Mouse (Mus musculus) T-cell, adult 2 months (primary cell): ENCODE data around the gene Cd2ap.
A peak's percentile ranks its signal among the peaks of the same experiment; 100 is the strongest.

Experiments used
- DNase-seq: peaks from one replicate; pipeline ENCODE4 v3.0.0; 2022; ENCODE audit warnings: low spot score

Gene Cd2ap

DNA sequence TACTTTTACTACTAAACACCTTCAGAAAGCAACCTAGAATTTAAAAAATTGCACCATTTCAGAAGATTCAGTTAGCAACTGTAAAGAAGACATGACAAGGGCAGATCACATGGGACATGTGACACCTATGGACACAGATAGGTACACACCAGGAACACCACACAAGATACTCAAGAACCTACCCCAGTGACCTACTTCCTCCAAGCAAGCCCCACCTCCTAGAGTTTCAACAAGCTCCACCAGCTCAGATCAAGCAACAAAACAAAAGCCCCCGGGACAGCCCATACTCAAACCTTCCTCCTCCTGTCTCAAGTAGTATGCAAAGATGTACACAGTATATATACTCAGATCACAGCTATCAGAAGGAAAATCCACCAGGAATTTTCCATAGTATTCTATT is 16.1 kb downstream of the Cd2ap start:
- peak; percentile 39 for DNase-seq

DNA sequence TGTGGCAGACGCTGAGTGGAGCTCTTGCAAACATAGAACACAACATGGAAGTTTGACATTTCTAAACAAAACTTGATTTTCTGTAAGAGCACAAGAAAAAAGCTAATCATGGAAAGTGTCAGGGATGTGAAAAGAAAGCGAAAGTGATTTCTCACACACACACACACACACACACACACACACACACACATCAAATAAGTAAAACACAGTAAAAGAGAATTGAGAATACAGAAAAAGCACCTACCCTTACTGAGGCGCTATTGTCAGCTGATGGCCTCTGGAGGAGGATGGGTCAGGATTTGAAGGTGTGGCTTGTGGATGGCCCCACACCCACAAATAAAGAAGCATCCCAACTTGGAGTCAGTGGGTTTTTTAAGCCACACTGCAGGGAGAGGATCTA is 19.0 kb downstream of the Cd2ap start:
- no peak for DNase-seq

DNA sequence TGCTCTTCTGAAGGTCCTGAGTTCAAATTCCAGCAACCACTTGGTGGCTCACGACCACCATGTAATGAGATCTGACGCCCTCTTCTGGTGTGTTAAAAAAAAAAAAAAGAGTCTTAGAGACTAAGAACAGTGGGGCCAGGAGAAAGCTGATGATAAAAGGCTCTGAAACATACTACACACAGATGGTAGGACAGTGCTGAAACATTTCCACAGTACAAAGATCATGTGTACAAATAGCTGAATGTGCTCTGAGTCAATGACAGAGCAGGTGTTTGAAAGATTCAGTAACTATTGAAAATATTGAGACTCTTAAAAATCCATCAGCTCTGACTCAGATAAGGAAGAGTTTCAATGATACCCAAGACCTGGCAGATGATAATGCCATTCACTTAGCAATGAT is 29.4 kb downstream of the Cd2ap start:
- no peak for DNase-seq

DNA sequence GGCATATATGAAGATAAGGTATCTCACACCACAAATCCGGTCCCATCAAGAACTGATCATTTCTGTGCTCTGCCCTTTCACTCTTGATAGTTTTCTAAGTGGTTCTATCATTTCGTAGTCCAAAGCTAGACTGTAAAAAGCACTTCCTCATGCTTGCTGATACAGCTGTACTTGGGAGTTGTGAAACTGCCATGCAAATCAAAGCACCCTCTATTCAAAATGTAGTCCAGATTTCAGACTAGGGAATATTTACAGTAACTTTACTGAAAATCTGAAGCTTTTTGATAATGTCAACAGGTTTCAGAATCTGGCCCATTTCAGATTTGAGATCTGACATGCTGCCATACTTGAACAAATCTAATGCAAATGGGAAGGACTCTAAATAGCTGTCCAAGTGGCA is 39.3 kb downstream of the Cd2ap start:
- DNase-seq, result no peak

DNA sequence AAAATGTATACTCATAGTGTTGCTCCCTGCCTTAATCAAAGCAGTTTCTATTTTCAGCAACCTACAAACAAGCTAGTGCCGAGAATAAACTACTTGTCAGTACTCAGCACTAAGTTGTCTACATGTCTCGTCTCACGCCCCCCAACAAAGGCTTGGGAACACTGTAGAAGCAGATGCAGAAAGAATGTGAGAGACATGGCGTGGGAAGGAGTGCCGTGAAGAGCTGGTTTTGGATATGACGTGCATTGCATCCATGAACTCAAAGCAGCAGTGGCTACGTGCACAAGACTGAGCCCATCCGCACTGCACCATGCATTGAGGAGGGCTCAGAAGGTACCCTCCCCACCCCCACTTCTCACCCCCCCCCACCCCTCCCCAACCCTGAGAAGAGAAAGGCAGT is 53.7 kb downstream of the Cd2ap start:
- no peak for DNase-seq

DNA sequence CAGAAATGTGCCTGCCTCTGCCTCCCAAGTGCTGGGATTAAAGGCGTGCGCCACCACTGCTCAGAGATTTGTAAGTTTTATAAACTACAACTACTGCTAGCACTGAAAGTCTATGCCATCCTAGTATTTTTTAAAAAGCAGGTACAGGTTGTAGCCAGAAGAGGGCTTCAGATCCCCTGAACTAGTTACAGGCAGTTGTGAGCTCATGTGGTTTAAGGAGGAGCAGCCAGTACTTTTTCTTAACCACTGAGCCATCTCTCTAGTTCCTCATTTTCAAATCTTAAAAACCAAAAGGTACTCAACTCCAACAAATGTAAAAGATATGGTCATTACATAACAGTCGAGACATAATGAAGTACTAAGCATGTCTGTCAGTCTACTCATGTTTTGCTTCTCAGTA is 61.1 kb downstream of the Cd2ap start:
- no peak for DNase-seq

DNA sequence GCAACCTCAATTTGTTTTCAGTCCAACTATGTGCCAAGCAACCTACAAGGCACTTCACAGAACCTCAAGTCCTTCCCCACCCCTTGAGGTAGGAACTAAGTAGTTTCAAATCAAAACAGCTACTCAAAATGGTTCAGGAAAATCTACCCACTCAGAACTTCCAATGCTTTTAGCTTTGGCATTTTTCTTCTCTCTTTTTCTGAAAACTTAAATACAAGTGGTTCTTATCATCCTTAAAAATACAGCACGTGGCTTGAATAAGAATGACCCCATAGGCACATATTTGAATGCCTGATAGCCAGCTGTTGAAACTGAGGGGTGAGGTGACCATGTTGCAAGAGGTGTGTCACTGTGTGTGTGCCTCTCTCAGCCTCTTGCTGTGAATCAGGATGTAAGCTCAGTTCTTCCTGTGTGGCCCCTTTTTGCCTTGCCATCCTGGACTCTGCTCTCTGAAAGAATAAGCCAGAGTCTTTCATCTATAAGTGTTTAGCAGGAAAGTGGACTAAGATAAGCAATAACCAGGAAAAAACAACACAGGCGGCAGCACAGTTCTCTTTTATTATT is 84.0 kb downstream of the Cd2ap start:
- DNase-seq, result no peak

DNA sequence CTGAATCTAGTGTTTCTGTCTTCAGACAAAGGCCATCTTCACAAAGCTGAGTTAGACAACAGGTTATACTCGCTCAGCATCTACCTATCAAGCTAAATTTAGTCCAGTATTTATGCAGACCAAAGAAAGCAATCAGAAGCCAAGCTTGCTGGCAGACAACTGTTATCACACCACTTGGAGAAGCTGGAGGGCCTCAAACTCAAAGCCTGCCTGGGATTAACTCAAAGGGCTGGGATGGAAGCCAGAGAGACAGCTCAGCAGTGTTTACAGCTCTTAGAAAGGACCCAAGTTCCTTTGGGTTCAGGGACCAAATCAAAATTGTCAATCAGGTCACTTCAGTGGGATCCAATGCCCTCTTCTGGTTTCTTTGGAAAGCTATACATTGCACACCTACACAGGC is 85.7 kb downstream of the Cd2ap start:
- no peak for DNase-seq

DNA sequence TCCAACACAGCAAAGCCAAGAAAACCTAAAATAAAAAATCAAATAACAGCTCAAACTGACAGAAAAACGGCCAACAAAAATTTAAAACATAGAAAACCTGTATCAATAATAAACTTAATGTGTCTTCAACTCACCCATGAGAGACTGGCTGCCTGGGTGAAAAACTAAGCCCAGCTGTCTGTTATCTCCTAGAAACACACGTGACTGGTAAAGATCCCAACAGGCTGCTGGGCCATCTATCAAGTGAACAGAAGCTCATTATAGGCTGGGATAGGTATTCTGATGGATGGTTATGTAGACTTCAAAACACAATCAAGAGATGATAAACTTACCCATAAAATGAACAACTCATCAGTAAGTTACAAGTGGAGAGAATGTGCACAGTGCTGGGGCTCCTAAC is 86.7 kb downstream of the Cd2ap start:
- DNase-seq, result no peak

DNA sequence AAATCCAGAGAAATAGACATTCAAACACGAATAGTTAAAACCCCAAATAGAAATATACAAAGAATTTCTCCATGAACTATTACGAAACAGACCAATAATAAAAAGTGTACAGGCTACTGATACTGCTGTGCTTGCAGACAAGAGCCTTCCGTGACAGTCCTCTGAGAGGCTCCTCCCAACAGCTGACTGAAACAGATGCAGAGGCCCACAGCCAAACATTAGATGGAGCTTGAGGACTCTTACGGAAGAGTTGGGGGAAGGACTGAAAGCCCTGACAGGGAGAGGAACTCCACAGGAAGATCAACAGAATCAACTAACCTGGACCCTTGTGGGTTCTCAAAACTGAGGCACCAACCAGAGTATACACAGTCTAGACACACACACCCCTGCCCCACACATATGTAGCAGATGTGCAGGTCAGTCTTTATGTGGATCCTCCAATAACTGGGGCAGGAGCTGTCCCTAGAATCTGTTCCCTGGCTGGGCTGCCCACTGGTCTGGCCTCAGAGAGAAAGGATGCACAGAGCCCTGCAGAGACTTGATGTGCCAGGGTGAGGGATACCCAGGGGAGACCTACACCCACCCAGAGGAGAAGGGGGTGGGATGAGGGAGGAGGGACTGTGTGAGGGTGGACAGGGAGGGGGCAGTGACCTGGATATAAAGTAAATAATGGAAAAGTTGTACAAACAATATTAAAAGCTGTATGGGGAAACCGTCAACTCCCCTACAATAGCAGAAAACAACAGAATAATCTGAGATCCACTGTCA is 87.6 kb downstream of the Cd2ap start:
- DNase-seq, result no peak

DNA sequence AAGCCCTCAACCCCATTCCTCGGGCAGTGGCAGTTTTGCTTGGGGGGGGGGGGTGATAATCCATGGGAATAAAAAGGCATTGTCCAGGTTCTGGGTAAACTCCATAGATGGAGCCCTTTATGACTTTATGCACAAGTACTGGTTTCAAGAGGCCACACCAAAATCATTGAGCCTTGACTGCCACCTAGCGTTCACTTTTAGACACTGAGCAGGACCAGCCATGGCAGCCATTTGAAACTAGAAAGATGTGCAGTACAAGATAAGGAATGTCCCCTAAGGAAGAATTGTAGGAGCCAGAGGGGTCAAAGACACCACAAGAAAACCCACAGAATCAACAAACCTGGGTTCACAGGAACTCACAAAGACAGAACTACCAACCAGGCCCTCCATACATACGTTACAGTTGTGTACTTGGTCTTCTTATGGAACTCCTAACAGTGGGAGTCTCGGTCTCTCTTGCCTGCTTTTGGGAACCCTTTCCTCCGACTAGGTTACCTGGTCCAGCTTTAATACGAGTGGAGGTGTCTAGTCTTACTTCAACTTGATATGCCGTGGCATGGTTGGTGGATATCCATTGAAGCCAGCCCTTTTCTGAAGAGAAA is 94.2 kb downstream of the Cd2ap start:
- peak; percentile 22 for DNase-seq

DNA sequence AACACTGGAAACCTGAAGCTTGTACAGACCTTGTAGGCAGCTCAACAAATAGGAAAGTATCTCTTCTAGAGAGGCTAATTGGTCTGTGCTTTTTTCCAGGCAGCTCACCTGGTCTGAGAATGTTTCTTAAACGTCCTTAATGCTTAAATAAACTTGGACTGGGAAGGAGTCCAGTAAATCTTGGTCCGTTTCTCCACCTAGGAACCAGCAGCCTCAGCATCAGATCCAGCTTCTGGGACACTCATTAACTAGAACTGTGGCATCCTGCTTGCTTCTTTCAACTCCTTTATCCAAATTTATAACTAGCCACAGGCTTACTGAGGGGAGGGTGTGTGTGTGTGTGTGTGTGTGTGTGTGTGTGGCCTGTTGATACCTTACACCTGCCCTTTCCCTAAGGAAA is 122.7 kb downstream of the Cd2ap start:
- DNase-seq, result no peak

DNA sequence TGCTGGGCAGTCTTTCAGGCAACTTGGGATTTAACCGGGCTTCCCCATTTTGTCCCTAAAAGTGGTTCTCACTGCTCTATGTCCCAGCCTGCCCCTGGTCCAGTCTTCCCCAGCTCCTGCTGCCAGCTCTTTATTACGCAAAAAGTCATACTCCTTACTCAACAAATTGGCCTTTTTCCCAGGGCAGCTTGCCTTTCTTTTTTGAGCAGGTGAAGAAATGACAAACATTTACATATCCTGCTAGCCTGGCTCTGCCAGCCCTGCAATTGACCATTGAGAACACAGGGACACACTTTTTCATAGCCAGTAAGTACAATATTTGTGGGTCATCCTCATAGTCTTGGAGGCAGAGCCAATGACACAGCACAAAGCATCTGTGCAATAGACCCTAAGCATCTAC is 124.3 kb downstream of the Cd2ap start:
- DNase-seq, result no peak

DNA sequence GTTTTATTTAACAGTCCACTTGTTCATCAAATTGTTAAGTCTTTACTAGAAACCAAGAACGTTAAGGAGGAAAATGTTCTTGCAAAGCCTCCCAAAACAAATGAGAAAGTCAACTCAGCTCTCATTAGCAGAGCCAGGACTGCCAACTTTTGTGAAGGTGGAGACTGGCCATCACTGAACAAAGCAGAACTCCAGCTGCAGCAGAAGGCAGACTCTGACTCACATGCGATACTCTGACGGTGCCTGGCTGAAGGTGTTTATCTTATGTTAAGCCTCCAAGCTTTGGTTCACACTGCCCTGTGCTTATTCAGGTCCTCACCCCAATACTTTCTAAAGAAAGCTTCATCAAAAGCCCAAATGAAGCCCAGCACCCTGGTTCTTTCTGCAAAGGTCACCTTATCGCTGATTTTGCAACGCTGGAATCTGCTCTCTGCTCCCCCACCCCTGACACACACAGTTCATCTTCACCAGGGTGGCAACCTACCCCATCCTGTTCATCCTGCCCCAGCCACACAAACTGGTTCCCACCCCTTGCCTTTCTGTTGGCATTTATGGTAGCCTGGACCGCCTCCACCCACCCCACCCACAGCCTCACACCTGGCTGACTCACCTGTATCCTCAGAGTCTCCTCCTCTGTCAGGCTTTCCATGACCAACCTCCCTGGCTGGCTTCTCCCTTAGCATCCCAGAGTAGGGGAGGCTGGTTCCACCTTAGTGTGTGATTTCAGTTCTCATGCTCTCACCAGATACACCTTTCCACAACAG is 130.6 kb downstream of the Cd2ap start:
- DNase-seq, result no peak
